Mouse (Mus musculus) heart, postnatal 0 days (tissue): ENCODE data around the gene Urb2.

Source experiments
- CTCF ChIP-seq: IDR thresholded peaks from 2 replicates; pipeline ENCODE4 v1.5.1; 2016; ENCODE audit warnings: antibody characterized with exemption, control low read depth, low read depth
- EP300 ChIP-seq: IDR thresholded peaks from 2 replicates; pipeline ENCODE4 v1.6.1; 2016; ENCODE audit warnings: antibody characterized with exemption, low read depth

- TF ChIP-seq EP300 (no peak), CTCF (no peak)
Measured at GRCm38 (mm10) chr8:124052568-124052967, 31.3 kb downstream of the Urb2 start.
